Mouse (Mus musculus): Measurements from ENCODE around the gene Kiss1. TPM values are rescaled to one million over a fixed set of nuclear protein-coding genes. Genes with fewer than 3 reads are reported as not detected.

Gene Kiss1
- total RNA-seq (2021): not detected
- long read RNA-seq, experiment 1, partial matches to known transcripts: 0 of 1 reads
- long read RNA-seq, experiment 1, other reads (novel, unspliced or antisense): 1 of 1 reads
- long read RNA-seq, experiment 2: 0 reads

DNA sequence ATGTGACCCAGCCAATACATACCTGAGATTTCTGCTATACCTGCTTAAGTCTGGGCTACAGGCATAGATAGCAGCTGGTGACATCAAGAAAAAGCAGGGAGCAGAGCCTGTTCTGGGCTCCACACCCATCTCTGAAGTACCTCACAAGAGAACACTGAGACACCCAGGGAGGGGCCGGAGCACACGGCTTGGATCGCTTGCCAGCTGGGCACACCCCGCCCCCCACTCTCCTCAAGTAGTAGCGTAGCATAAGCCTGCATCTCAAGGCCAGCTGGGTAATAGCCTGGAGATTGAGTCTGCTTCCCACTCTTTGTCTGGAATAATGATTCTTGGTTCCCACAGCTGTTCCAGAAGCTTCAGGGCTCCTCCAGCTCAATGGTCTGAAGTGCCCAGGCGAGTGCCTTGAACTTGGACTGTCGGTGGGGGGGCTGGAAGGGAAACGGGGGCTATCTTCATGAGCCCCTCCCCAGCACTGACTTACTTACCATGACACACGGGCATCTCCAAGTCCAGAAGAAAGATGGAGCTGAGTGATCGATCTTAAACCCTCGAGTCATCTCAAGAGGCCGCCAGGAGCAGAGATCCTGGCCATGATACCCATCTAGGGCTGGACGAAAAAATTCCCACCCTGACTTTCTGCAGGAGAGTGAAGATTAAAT lies at the start of gene Kiss1:
Gene Kiss1 (plus strand): TSS at position 609 of the 659 bp plus-strand sequence.
- no peak for DNase-seq

DNA sequence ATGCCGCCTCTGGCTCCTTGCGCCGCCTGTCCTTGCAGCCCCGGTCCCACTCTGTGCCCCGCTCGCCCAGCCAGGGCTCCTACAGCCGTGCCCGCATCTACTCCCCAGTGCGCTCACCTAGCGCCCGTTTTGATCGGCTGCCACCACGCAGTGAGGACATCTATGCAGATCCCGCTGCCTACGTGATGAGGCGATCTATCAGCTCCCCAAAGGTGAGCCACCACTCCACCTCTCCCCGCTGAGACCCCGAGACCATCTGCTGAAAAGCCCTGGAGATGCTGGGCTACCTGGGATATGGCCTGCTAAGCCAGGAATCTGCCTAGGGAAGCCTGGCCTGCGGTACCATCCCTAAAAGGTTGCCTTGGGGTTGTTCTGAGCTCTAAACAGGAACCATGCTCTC lies 47.5 kb upstream of the Kiss1 start:
- DNase-seq: no peak

DNA sequence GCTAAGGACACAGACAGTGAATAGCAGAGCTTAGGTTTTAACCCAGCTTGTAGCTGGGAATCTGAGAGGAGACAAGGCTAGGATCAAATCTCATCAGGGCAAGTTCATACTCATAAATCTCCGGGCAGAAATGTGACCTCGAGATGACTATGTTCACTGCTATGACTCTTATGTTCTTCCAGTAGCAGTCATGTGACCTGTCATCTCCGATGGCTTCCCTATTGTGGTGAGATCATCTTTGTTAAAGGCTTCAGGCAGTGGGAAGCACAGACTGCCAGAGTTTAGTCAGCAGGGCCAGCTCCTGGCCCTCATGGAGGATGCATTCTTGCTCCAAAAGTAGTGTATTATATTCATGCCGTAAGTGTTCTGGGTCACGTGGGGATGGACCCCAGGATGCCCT lies 44.7 kb upstream of the Kiss1 start:
- DNase-seq: no peak

DNA sequence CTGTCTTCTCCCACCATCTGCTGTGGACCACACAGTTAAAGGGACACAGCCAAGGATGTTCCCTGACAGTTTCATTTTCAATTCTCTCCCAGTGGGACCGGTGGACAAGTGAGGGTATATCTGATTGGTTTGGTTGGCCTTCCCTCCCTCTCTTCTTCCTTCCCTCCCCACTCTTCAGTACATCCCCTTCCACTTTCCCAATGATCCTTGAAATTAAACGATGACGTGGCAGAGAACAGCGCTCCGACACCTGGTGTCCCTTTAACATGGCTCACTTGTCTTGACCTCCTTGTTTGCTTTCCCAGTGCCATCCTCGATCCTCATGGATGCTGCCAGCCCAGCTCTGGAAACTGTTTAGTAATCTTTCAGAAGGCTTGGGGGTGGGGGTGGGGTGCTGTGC lies 43.1 kb upstream of the Kiss1 start:
- DNase-seq: no peak

DNA sequence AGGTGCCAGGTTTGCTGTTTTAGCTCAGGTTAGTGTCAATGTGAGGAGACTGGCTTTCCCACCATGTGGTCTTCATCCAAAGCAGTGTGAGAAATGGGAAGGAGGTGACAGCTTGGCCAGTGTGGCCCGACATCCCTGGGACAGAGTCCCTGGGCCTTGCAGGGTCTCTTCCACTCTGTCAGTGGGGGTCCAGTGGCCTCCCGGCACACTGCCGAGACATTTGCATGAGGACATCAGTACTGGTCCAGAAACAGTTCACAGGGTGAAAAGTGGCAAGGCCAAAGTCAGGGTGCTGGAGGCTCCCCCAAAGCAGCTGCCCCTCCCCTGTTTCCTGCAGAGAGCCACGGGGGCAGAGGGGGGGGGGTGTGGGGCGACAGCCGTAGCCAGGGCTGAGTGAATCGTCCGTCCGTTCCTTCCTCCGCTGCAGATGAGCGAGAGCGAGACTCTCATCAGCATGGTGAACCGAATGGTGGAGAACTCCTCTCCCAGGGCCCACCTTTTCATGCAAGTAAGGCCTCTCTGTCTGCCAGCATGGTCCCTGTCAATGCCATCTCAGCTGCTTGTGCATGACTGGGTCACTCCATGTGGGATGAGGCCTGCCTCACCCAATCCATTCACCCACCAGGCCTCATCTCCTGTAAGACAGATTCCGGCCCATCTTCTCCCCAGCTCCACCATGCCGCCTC lies 42.6 kb upstream of the Kiss1 start:
- no peak for DNase-seq

DNA sequence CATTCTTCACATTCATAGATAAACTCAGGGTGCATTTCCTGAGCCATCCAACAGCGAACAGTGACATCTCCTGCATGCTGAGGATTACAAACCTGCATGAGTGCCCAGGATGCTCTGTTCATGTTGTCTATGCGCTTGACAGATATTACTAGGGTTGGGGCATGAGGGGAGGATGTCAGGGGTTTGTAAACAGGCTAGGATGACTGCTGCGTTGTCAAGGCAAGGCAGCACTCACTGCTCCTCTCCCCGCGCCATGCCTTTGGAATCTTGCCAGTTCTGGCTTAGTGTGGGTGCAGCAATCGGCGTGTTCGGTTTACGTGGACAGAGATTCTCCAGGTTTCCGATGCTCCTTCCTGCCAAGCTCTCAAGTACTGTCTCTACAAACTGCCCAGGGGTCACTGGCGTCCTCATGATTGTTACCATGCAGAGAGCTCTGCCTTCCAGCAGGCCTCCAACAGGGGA lies 42.0 kb upstream of the Kiss1 start:
- no peak for DNase-seq

DNA sequence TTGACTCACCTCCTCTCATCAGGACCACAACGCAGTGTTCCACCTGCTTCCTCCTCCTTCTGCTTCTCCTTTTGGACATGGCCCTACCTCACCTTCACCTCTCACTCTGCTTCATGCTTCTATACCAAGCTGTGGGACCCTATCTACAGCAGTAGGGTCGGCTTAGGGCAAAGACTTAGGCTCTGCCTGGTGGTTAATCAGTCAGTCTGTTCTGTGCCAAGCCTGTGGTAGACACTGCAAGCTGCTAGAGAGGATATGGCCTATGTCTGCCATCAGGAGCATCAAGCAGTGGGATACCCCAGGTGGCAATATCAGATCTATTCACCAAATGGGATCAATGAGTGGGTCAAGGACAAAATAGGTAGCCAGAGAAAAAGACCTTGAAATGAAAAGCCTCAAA lies 41.1 kb upstream of the Kiss1 start:
- no peak for DNase-seq

DNA sequence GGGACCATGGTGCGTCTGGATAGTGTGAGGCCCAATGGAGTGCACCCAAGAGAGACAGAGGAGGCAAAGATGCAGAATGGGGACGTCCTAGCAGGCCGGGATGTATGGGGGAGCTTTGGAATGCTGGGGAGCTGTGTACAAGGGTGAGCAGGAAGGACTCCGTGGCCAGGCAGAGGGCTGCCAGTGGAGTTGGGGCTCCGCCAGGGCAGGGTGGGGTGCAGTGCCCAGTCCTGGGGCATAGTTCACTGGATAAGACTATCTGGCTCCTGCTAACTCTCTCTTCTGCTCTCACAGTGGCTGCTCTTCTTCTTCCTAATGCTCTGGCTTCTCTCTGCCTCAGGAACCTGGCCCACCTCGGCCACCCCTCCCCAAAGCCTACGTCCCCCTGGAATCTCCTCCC lies 35.8 kb upstream of the Kiss1 start:
- no peak for DNase-seq

DNA sequence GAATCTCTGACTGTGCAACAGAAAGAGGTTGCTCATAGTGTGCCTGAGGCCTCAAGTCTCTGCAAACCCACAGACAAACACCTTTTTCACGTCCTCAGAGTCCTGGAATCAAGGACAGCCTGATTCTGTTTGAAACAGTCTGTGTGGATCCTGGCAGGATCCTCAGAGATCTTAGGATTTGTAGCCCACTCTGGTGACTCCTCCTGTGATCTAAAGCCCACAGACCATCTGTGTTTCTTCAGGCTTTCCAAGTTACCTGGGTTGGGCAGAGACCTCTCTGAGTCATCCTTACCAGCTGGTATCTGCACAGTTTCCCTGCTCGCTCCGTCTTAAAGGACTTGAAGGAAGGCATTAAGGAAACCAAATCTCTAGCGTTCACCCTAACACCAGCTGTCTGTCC lies 34.6 kb upstream of the Kiss1 start:
- no peak for DNase-seq

DNA sequence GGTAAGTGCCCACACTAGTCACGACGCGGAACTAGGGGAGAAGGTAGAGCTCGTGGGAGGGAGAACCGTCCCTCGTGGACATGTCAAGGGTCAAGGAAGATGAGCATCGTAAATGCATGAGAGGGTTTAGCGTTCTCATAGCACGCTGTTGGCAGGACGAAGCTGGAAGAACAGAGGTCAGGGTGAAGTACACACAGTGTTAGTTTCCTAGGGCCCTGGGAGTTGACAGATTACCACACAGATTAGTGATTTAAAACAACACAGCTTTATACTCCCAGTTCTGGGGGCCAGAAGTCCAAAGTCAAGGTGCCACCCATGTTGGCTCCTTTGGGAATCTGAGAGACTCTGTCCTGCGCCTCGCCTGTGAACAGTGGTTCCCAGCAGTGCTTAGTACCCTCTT lies 33.8 kb upstream of the Kiss1 start:
- DNase-seq: no peak

DNA sequence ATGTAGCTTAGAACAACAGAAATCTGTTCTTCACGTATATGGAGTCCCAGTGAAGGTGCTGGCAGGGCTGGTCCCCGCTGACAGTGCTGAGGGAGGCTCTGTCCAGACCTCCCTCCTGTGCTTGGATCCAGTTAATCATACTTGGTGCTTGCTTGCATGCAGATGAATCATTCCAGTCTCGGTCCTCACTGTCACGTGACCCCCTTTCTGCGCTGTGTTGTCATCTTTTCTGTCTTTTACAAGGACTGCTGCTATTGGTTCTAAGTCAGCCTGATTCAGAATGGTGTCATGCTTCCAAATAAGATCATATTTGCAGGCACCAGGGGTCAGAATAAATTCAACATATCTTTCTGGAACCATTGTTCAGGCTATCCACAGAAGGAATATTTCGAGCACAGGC lies 29.8 kb upstream of the Kiss1 start:
- no peak for DNase-seq

DNA sequence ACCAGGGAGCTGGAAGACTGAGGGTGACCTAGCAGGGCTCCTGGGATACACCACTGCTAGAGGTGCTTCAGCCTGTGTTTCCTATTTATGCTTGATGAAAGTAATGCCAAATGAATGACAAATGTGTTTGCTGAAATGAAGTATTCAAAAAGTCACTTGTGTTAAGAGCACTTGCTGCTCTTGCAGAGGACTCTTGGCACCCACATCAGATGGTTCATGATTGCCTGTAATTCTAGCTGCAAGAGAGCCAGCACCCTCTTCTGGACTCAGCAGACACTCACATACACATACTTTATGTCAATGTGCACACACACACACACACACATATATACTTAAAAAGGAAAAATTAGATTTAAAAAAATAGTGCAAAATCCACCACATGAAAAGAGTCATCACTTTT lies 29.1 kb upstream of the Kiss1 start:
- no peak for DNase-seq

DNA sequence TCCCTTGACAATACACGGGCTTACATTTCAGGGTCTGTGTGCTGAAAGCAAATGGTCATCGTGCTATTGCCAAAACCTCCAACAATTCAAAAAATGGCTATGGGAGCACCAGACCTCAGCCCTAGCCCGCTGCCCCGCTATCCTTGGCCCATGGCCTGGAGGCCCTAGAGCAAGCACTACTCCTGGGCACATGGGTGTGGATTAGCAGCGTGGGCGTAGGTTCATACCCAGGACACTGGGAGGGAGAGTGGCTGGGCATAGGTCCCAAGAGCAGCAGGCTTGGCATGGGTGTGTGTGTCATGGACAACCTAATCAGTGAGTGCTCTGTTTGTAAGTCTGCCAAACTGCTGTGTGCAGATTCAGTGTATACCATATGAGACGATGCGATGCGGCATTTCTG lies 25.3 kb upstream of the Kiss1 start:
- peak; percentile 52 for DNase-seq

DNA sequence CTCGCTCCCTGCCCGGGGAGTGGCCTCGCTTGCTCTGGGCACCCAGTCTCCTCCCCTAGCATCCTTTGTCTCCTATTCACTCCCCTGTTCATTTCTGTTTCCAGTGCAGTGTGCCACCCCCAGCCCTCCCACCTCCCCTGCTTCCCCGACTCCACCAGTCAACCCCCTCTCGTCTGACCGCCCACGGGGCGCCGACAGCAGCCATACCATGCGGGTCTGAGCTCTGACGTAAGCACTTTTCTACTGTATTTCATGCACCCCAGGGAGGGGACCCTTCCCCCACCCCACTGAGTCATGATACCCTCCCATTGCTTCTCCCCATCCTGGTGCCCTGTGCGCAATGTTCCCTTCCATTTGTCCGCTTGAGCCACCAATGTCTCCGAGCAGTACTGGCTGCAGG lies 22.9 kb upstream of the Kiss1 start:
- DNase-seq: no peak

DNA sequence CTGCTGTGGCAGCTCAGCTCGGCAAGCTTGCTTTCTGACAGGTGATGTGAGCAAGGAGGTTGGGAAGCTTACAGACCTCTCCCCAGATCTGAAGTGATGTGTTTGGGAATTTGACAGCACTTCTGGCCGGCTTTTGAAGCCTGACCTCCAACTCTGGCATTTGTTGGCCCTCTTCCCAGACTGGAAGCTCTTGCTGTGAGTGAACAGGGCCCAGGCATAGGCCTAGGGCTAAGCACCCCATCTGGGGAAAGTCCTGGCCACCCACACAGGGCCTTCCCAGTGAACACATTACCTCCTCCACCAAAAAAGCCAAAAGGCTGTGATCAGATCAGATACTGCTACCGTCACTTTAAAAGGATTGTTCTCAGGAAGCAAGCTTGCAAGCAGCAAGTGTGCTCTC lies 19.1 kb upstream of the Kiss1 start:
- peak; percentile 84 for DNase-seq

DNA sequence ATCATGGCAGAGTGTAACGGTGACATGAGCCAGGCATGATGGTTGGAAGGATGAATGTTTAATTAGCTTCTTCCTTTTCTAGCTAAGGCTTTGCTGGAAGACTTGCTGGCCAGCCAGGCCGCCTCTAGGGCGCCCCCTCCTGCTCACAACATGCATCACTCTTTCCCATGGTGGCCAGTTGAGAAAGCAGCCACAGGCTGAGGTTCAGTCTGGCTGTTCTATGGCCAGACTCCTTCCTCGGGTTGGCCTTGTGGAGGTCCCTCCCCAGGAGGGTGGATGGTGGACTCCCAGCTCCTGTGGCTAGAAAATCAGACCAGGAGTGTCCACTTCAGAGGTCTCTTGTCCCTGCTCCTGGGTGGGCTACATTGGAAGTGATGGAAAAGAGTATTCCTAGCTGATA lies 14.8 kb upstream of the Kiss1 start:
- peak; percentile 91 for DNase-seq

DNA sequence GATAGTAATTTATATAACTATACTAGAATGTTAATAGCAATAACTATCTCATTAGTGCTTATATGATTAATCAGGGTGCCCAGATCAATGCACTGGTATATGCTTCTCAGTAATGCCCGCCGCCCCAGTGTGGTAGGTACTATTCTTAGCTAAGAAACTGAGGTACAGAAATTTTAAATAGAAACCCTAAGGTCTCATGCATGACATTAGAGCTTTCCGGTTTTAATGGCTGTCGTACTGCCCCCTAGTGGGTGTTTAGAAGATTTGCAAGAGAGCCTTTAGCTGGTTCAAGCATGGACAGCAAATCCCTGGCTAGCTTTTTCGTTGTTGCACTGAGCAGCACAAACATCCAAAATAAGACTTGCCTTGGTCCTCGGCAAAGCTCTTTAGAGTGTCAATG lies 14.4 kb upstream of the Kiss1 start:
- peak; percentile 51 for DNase-seq

DNA sequence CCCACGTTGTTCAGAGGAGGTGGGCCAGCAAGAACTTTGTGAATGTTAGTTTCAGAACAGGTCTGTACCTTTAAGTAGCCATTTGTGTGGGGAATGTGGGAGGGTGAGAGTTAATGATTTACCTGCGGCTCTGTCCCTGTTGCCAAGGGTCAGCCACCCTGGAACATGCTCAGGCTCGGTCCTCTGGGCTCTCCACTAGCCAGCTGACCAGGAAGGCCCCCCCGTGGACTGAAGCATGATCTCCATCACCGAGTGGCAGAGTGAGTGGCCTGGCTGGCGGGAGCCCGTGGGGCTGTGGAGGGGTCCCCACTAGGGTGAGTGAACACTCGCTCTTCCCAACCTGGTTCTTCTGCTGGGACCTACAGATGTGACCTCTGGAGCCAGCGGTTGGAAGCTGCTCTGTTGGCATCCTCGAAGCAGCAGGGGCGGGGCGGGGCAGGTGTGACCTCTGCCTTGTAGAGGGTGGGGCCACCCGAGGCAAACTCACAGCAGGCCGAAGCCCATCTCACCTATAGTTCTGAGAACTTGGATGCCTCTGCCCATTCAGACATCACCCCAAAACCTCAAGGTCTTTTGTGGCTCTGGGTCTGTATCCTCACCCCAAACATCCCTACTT lies 11.9 kb upstream of the Kiss1 start, which contains the start of gene Golt1a:
Gene Golt1a (plus strand): TSS at position 149 of the 616 bp plus-strand sequence.
- DNase-seq: no peak

DNA sequence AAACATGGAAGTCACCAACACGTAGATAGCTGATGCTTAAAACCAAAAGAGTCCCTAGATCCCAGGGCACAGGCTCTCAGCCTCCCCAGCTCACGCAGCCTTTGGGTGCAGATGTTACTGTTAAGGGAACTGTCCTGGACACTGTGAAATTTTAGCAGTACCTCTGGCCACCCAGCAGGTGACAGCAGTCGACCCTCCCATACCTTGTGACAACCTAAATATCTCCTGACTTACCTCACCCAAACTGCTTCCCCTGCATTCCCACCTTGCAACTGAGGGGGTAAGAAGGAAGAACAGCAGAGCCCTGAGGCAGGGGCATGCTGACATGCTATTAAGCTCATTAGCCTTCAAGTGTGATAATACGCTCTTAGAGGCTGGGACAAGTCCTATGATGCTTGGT lies 10.4 kb upstream of the Kiss1 start:
- no peak for DNase-seq

DNA sequence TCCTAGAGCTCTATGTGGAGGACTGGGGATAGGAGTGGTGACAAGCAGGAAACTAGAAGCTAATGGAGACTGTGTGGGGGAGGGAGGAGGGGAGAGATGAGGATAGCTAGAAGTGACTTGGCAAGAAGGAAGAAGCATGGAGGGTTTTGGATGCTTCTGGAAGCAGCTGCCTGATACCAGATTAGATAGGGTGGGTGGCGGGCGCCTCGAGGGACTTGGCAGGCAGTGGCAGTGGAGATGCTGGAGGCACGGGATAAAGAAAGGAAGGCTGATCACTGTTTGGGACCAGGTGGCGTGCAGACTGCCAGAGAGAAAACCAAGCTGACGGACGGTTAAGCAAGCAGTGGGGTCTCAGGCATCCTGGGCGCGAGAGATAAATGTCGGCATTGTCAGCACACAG lies 9.7 kb upstream of the Kiss1 start:
- no peak for DNase-seq

DNA sequence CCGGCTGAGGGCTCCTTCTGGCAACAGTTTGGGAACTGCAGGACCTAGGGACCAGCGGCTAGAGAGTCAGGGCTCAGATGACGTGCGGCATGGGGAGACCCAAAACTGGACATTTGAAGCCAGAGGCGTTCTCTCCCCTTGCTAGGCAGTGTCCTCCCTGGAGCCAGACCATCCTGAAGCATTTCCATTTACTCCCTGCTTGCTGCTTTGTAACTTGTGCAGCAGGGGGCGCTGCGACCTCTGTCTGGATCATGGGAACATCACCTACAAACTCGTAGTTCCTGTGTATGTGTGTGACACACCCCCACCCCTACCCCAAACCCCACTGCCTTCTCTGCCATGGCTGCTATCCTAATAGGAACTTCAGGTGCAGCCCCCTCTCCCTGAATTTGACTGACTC lies 7.3 kb upstream of the Kiss1 start:
- DNase-seq: peak; percentile 79

DNA sequence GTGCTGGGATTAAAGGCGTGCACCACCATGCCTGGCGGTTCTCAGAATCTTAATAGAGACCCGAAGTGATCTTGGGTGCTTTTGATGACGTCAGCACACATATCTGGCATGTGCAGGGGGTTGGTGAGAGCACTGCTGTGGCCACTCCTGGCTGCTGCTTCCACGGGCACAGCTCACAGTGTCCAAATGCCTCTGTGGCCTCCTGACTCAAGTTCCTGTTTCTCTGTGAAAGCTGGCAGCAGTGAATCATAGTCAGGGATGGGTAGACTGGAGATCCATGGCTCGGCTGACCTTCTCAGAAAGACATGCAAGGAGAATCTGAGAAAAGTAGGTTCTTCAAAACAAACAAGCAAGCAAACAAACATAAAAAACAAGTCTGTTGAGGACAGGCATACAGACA lies 5.9 kb upstream of the Kiss1 start:
- DNase-seq: no peak

DNA sequence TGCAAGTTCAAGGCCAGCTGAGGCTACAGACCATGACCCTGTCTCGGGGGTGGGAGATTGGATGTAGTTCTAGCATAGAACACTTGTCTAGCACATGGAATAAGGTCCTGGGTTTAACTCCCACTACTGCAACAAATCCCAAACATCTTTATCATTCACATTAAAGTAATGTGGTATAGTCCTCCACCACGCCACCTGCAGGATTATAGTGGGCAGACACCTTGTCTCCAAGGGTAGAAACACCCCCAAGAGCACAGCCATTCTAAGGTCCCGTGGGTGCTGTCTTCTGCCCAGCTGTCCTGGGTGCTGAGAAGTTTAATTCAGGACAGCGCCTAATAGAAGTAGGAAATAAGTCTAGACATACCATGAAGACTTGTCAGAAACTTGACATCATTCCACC lies 5.1 kb upstream of the Kiss1 start:
- DNase-seq: no peak

DNA sequence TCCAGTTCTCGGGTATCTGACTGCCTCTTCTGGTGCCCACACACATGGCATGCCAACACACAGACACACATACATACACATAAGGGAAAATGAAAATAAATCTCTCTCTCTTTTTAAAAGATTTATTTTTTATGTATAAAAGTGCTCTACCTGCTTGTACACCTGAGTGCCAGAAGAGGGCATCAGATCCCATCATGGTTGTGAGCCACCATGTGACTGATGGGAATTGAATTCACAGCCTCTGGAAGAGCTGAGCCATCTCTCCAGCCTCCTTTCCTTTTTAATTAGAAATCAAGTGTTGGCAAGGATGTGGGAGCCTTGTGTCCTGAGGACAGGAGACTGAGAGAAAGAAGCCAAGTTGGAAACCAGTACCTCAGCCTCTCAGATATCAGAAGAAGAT lies 4.5 kb upstream of the Kiss1 start:
- no peak for DNase-seq
